Mouse (Mus musculus) erythroblast, embryonic 14.5 days (primary cell): Measurements from ENCODE around the gene Carhsp1. TPM values are rescaled to one million over a fixed set of nuclear protein-coding genes. Genes with fewer than 3 reads are reported as not detected.

Experiments
- H3K27me3 ChIP-seq: 2 replicates; pipeline ENCODE4 v1.6.1; 2012; ENCODE audit warnings: inconsistent platforms; ENCODE audit not compliant: control insufficient read depth
- H3K36me3 ChIP-seq: 2 replicates; pipeline ENCODE4 v1.6.1; 2012; ENCODE audit warnings: mild to moderate bottlenecking, inconsistent platforms; ENCODE audit not compliant: control insufficient read depth
- H3K4me1 ChIP-seq: 2 replicates; pipeline ENCODE4 v1.6.1; 2012; ENCODE audit warnings: inconsistent platforms; ENCODE audit not compliant: control insufficient read depth
- H3K4me3 ChIP-seq: replicated peaks from 2 replicates; pipeline ENCODE3; 2012; ENCODE audit warnings: moderate library complexity, mild to moderate bottlenecking, inconsistent platforms
- H3K9me3 ChIP-seq: 2 replicates; pipeline ENCODE4 v1.6.1; 2012; ENCODE audit warnings: low read length, inconsistent platforms, mixed read lengths; ENCODE audit not compliant: control insufficient read depth
- GATA1 ChIP-seq: IDR thresholded peaks from 2 replicates; pipeline ENCODE4 v1.6.1; 2012; ENCODE audit warnings: low read length, inconsistent platforms, mixed read lengths
- TAL1 ChIP-seq: IDR thresholded peaks from 3 replicates; pipeline ENCODE4 v1.6.1; 2012; ENCODE audit warnings: low read length, inconsistent platforms, mixed read lengths
- polyA plus RNA-seq: library from polyadenylated mRNA; stranded (reverse); fragments of >175 nt; gene quantifications from 2 replicates; pipeline ENCODE4 v1.2.3, GENCODE M21; 2012

Carhsp1 gene
- polyA plus RNA-seq = 30.7 and 31.2 TPM in 2 replicates

GRCm38 (mm10) chr16:8671551-8672349 lies at the start of gene Carhsp1:
Gene Carhsp1, minus strand, starts transcription at chr16:8672155.
- Histone ChIP-seq H3K4me3 (peak within 1 kb of the TSS; percentile 78), H3K4me1 (peaks cover 94% of the 10 kb centered on the region), H3K27me3 (0 out of 2 replicates have a peak, but pooled peaks cover 2% of the 10 kb centered on the region), H3K9me3 (no peaks in the 10 kb centered on the region), H3K36me3 (peaks cover 49% of the 10 kb centered on the region)
- no peak for TF ChIP-seq TAL1
- TF ChIP-seq GATA1 = no peak

GRCm38 (mm10) chr16:8720447-8720846 lies 48.5 kb upstream of the Carhsp1 start:
- Histone ChIP-seq H3K4me3 (no peak overlapping the region), H3K27me3 (no peaks in the 10 kb centered on the region), H3K9me3 (no peaks in the 10 kb centered on the region), H3K36me3 (peaks cover 100% of the 10 kb centered on the region), H3K4me1 (peaks cover 77% of the 10 kb centered on the region)
- TF ChIP-seq TAL1 = no peak
- no peak for TF ChIP-seq GATA1

- Histone ChIP-seq H3K9me3 (no peaks in the 10 kb centered on the region), H3K27me3 (no peaks in the 10 kb centered on the region), H3K4me1 (peaks cover 72% of the 10 kb centered on the region), H3K4me3 (no peak overlapping the region), H3K36me3 (peaks cover 100% of the 10 kb centered on the region)
- no peak for TF ChIP-seq GATA1
- TF ChIP-seq TAL1 = no peak
These were observed 45.8 kb upstream of the Carhsp1 start for GRCm38 (mm10) chr16:8717744-8718143.

GRCm38 (mm10) chr16:8716300-8716699 lies 44.3 kb upstream of the Carhsp1 start:
- Histone ChIP-seq H3K9me3 (no peaks in the 10 kb centered on the region), H3K36me3 (peaks cover 100% of the 10 kb centered on the region), H3K4me3 (no peak overlapping the region), H3K27me3 (no peaks in the 10 kb centered on the region), H3K4me1 (peaks cover 67% of the 10 kb centered on the region)
- TF ChIP-seq TAL1 (no peak), GATA1 (no peak)

- no peaks in the 10 kb centered on the region for H3K27me3 ChIP-seq
- H3K4me1 ChIP-seq = peaks cover 64% of the 10 kb centered on the region
- TF ChIP-seq TAL1 (no peak), GATA1 (no peak)
- H3K9me3 ChIP-seq = no peaks in the 10 kb centered on the region
- H3K36me3 ChIP-seq = peaks cover 100% of the 10 kb centered on the region
- no peak overlapping the region for H3K4me3 ChIP-seq
These were observed 43.6 kb upstream of the Carhsp1 start for GRCm38 (mm10) chr16:8715513-8716080.

- H3K36me3 ChIP-seq = peaks cover 100% of the 10 kb centered on the region
- peaks cover 61% of the 10 kb centered on the region for H3K4me1 ChIP-seq
- H3K27me3 ChIP-seq = no peaks in the 10 kb centered on the region
- H3K9me3 ChIP-seq = no peaks in the 10 kb centered on the region
- no peak for TF ChIP-seq GATA1
- H3K4me3 ChIP-seq = no peak overlapping the region
These were observed 42.9 kb upstream of the Carhsp1 start for GRCm38 (mm10) chr16:8714851-8715250.

- H3K36me3 ChIP-seq = peaks cover 100% of the 10 kb centered on the region
- H3K4me3 ChIP-seq = no peak overlapping the region
- H3K9me3 ChIP-seq = no peaks in the 10 kb centered on the region
- peaks cover 52% of the 10 kb centered on the region for H3K4me1 ChIP-seq
- no peaks in the 10 kb centered on the region for H3K27me3 ChIP-seq
- TF ChIP-seq TAL1 = no peak
- no peak for TF ChIP-seq GATA1
These were observed 40.0 kb upstream of the Carhsp1 start for GRCm38 (mm10) chr16:8711998-8712397.

- Histone ChIP-seq H3K27me3 (no peaks in the 10 kb centered on the region; the same call in 1 of the 2 replicates), H3K4me1 (peaks cover 17% of the 10 kb centered on the region), H3K36me3 (peaks cover 100% of the 10 kb centered on the region), H3K4me3 (no peak overlapping the region), H3K9me3 (no peaks in the 10 kb centered on the region)
- TF ChIP-seq TAL1 = no peak
- TF ChIP-seq GATA1 = no peak
These were observed 28.6 kb upstream of the Carhsp1 start for GRCm38 (mm10) chr16:8700586-8700985.

- TF ChIP-seq GATA1 = no peak
- no peak for TF ChIP-seq TAL1
- H3K4me1 ChIP-seq = peaks cover 19% of the 10 kb centered on the region
- H3K36me3 ChIP-seq = peaks cover 100% of the 10 kb centered on the region
- no peaks in the 10 kb centered on the region; the same call in 1 of the 2 replicates for H3K27me3 ChIP-seq
- H3K4me3 ChIP-seq = no peak overlapping the region
- no peaks in the 10 kb centered on the region for H3K9me3 ChIP-seq
These were observed 27.6 kb upstream of the Carhsp1 start for GRCm38 (mm10) chr16:8699556-8699955.
